Mouse (Mus musculus): ENCODE data around the gene Cngb1. TPM values are rescaled to one million over a fixed set of nuclear protein-coding genes. Genes with fewer than 3 reads are reported as not detected.
A peak's percentile ranks its signal among the peaks of the same experiment; 100 is the strongest.

Gene Cngb1
- polyA plus RNA-seq, 1 experiment from 2014 or later = 0.25 TPM

DNA sequence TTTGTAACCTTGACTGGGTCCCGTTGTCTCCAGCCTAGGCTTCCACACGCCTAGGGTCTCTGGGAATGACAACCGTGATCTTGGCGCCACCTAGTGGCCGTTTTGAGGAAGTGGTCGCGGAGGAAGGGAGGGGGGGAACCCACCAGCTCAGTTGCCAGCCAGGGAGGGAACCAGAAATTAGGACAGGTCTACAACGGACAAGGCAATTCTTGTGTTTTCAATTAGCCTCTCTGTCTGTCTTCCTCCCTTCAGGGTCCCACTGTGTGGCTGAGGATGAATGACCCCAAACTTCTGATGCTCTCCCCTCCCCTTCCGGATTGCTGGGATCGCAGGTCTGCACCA lies 102.4 kb downstream of the Cngb1 start:
- H3K4me3 ChIP-seq = no peak overlapping the region
- ATAC-seq (ENCODE audit: borderline replicate concordance, extremely low read depth, low FRiP score, low TSS enrichment) = peak; percentile 62; the same call in 1 of the 2 replicates
- H3K4me1 ChIP-seq = no peaks in the 10 kb centered on the region
- H3K36me3 ChIP-seq = no peaks in the 10 kb centered on the region
- H3K9ac ChIP-seq = no peak overlapping the region
- no peaks in the 10 kb centered on the region for H3K9me3 ChIP-seq
- no peak overlapping the region for H3K4me2 ChIP-seq
- WGBS = 19% methylated on average over 10 of the region's 10 CpGs
- no peaks in the 10 kb centered on the region for H3K27me3 ChIP-seq
- H3K27ac ChIP-seq = no peak overlapping the region

DNA sequence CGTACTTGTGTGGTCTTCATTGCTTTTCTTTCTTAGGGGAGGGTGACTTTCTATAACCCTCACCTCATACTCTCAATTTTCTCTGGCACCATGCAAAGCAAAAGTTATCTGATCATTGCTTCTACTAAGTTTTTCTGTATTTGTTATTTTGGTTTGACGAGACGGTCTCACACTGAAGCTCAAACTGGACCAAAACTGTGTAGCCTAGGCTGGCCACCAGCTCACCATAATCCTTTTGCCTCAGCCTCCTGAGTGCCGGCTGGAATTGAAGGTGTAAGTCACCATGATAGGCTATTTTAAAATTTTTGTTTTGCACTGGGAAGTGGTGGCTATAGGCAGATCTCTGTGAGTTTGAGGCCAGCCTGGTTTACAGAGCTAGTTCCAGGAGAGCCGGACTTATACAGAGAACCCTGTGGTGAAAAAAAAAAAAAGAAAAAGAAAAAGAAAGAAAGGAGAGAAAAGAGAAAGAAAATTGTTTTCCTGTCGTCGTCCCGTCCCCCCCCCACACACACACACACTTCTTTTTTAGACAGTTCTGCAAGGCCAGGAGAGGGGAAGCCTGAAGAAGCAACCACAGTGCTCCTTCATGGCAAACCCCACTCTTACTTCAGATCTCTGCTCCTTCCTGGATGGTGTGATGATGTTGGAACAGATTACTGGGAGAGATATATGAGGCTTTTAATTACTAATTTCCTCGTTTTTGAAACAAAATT lies 102.9 kb downstream of the Cngb1 start:
- Histone ChIP-seq H3K36me3 (no peaks in the 10 kb centered on the region), H3K4me3 (no peak overlapping the region), H3K27me3 (no peaks in the 10 kb centered on the region), H3K4me1 (no peaks in the 10 kb centered on the region), H3K27ac (no peak overlapping the region), H3K9me3 (no peaks in the 10 kb centered on the region), H3K9ac (no peak overlapping the region), H3K4me2 (no peak overlapping the region)
- 47% methylated on average over 9 of the region's 9 CpGs for WGBS
- ATAC-seq (ENCODE audit: borderline replicate concordance, extremely low read depth, low FRiP score, low TSS enrichment) = no peak

DNA sequence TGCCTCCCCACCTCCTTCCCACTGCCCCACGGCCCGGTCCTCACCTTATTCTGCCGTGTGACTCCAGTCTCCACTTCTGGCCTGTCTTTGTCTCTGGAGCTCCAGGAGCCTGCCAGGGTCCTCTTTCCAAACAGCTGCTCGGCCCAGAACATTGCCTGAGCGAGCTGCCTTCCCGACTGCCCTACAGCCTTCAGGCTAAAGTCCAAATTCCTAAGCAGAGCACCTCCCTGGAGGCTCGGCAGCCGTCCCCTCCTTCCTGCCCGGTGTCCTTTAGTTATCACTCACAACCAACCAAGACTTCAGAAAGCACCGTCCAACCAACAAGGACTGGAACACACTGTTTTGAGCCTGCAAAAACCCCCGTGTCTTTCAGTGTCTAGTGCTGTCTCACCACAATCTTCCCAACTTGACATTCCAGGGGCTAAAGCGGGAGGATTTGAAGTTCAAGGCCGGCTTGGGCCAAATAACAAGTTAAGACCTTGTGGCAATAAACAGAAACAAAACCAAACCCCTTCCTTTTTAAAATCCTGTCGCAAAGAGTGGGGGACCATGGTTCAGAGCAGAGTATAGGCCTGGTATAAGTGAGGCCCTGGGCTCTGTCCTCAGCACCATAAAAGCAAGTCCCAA lies 103.6 kb downstream of the Cngb1 start, which contains the start of gene Kifc3:
Gene Kifc3 (minus strand): TSS at position 164 of the 627 bp plus-strand sequence.
- H3K27ac ChIP-seq = no peak within 1 kb of the TSS
- H3K27me3 ChIP-seq = no peaks in the 10 kb centered on the region
- no peak within 1 kb of the TSS for H3K4me3 ChIP-seq
- no peak within 1 kb of the TSS for H3K9ac ChIP-seq
- no peak for ATAC-seq (ENCODE audit: borderline replicate concordance, extremely low read depth, low FRiP score, low TSS enrichment)
- WGBS = 45% methylated on average over 14 of the region's 14 CpGs
- H3K4me1 ChIP-seq = no peaks in the 10 kb centered on the region
- no peaks in the 10 kb centered on the region for H3K36me3 ChIP-seq
- no peak within 1 kb of the TSS for H3K4me2 ChIP-seq
- no peaks in the 10 kb centered on the region for H3K9me3 ChIP-seq

DNA sequence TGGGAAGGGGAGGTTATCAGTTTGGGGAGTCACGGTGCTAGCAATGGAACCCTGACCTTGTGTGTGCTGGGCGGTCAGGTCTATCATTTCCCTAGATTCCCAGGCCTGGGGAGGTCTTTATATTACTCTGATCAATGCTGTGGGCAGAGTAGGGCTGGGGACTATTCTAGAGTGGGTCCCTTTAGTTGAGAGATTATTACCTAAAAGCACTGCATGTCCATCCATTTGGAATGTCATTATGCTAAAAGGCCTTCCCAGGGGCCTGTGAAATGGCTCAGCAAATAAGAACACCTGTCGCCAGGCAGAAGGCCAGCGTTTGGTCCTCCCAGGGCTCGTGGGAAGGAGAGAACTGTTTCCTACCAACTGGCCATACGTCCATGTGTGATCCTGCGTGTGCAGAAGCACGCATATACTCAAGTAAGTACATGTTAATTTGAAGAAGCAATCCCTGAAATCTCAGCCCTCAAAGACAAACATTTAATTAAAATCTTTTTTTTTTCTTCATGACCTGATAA lies 104.3 kb downstream of the Cngb1 start:
- no peaks in the 10 kb centered on the region for H3K27me3 ChIP-seq
- no peaks in the 10 kb centered on the region for H3K9me3 ChIP-seq
- no peak overlapping the region for H3K27ac ChIP-seq
- H3K9ac ChIP-seq = no peak overlapping the region
- no peak overlapping the region for H3K4me2 ChIP-seq
- 71% methylated on average over 8 of the region's 8 CpGs for WGBS
- H3K36me3 ChIP-seq = no peaks in the 10 kb centered on the region
- ATAC-seq (ENCODE audit: borderline replicate concordance, extremely low read depth, low FRiP score, low TSS enrichment) = no peak
- no peak overlapping the region for H3K4me3 ChIP-seq
- no peaks in the 10 kb centered on the region for H3K4me1 ChIP-seq

DNA sequence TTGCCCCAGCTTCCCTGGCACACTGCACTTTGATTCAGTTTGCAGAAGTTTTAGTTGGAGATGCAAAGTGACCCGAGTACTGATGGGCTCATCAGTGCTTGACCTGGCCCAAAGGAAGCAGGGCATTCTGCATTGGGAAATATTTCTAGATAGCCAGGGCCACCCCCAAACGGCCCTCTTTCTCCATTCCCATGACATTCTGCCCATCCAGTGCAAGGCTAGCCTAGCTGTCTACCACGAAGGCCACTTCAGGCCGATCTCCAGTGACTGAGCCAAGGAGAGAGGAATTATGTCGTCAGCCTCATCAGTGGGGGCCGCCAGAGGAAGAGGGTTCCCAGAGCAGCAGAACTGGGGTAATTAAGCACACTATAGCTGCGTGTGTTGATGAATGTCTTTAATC lies 104.9 kb downstream of the Cngb1 start:
- Histone ChIP-seq H3K9me3 (no peaks in the 10 kb centered on the region), H3K9ac (no peak overlapping the region), H3K4me3 (no peak overlapping the region), H3K27me3 (no peaks in the 10 kb centered on the region), H3K27ac (no peak overlapping the region), H3K36me3 (no peaks in the 10 kb centered on the region), H3K4me1 (no peaks in the 10 kb centered on the region), H3K4me2 (no peak overlapping the region)
- no peak for ATAC-seq (ENCODE audit: borderline replicate concordance, extremely low read depth, low FRiP score, low TSS enrichment)
- WGBS = 63% methylated on average over 7 of the region's 7 CpGs

DNA sequence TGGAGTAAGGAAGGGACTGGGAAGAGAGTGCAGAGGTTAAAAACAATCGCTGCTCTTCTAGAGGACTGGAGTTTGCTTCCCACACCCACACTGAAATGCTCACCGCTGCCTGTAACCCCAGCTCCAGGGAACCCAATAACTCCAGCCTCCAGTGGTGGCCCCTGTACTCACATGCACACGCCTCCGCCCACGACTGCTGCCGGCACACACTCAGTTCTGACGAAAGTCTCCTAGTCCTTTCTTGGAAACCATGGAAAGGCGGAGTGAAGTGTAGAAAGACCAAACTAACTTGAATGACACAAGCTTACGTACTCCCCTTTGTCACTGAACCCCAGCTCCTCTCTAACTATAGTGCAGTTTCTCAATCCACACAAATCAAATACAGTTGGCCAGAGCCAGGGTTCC lies 106.4 kb downstream of the Cngb1 start:
- H3K4me2 ChIP-seq = no peak overlapping the region
- no peak overlapping the region for H3K9ac ChIP-seq
- H3K36me3 ChIP-seq = no peaks in the 10 kb centered on the region
- H3K4me3 ChIP-seq = no peak overlapping the region
- no peaks in the 10 kb centered on the region for H3K27me3 ChIP-seq
- H3K9me3 ChIP-seq = no peaks in the 10 kb centered on the region
- H3K27ac ChIP-seq = no peak overlapping the region
- 71% methylated on average over 9 of the region's 9 CpGs for WGBS
- H3K4me1 ChIP-seq = no peaks in the 10 kb centered on the region
- ATAC-seq (ENCODE audit: borderline replicate concordance, extremely low read depth, low FRiP score, low TSS enrichment) = no peak

DNA sequence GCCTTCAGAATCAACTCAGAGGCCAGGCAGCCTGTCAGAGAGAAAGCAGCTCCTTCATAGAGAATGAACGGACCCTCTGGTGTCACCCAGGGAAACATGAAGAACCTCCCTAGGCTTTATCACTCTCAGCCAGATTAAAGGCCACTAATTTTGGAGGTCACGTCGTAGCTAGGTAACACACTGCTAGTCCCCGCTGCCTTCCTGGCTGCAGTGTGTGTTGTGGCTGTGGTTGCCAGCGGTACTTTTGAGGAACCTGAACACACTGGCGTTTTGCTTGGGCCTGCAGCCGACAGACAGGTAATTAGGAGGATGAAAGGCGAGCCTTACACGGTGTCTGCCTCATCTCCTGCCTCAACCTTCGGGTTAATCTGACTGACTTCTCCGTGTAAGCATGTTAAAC lies 110.7 kb downstream of the Cngb1 start:
- Histone ChIP-seq H3K36me3 (no peaks in the 10 kb centered on the region), H3K27me3 (no peaks in the 10 kb centered on the region), H3K27ac (no peak overlapping the region), H3K9ac (no peak overlapping the region), H3K4me3 (no peak overlapping the region), H3K4me1 (no peaks in the 10 kb centered on the region), H3K9me3 (no peaks in the 10 kb centered on the region), H3K4me2 (no peak overlapping the region)
- WGBS = 62% methylated on average over 11 of the region's 11 CpGs
- ATAC-seq (ENCODE audit: borderline replicate concordance, extremely low read depth, low FRiP score, low TSS enrichment) = no peak

DNA sequence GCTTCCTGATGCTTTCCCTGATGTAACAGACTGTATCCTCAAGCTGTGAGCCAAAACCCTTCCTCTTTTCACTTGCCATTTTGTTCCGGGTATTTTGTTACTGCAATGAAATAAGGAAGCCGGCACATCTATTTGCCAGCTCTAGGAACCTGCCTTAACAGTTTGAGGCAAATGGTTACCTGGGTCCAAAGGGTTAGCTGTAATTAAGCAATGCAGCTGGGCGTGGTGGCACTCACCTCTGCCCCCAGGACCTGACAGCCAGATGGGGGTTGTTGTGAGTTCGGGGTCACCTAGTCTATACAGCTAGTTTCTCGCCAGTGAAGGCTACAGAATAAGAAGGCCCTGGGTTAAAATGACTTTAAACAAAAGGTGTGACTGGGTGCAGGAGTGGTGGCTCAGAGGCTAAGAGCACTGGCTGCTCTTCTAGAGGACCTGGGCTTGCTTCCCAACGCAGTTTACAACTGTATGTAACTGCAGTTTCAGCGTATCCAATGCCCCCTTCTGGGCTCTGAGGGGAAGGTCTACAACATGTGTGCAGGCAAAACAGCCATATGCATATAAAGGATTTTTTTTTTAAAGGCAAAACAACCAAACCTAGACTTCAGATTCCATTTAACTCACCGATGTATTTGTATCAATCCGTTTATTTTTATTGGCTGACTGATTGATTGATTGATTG lies 114.7 kb downstream of the Cngb1 start:
- Histone ChIP-seq H3K4me1 (no peaks in the 10 kb centered on the region), H3K27me3 (no peaks in the 10 kb centered on the region), H3K4me2 (no peak overlapping the region), H3K9me3 (no peaks in the 10 kb centered on the region), H3K9ac (no peak overlapping the region), H3K4me3 (no peak overlapping the region), H3K36me3 (no peaks in the 10 kb centered on the region), H3K27ac (no peak overlapping the region)
- ATAC-seq (ENCODE audit: borderline replicate concordance, extremely low read depth, low FRiP score, low TSS enrichment) = no peak
- WGBS = 76% methylated on average over 9 of the region's 9 CpGs

Other genes starting within 250 kb of the Cngb1 start
- 19.4 and 22.6 TPM in 2 replicates for gene Katnb1, start 225.4 kb downstream of the Cngb1 start, polyA plus RNA-seq (2015; fragmentation: Nextera tagmentation; extraction: Ambion mirVana)
- 22.7 and 27.0 TPM in 2 replicates for gene Kifc3, start 103.8 kb downstream of the Cngb1 start, polyA plus RNA-seq (2015; fragmentation: Nextera tagmentation; extraction: Ambion mirVana)
- 0.63 and 0.64 TPM in 2 replicates for gene Tepp, start 4.0 kb upstream of the Cngb1 start, polyA plus RNA-seq (2015; fragmentation: Nextera tagmentation; extraction: Ambion mirVana)
- gene Zfp319, start 25.4 kb upstream of the Cngb1 start, polyA plus RNA-seq (2015; fragmentation: Nextera tagmentation; extraction: Ambion mirVana) = 8.2 and 9.4 TPM in 2 replicates
- 39.6 and 40.4 TPM in 2 replicates for gene Usb1, start 25.7 kb upstream of the Cngb1 start, polyA plus RNA-seq (2015; fragmentation: Nextera tagmentation; extraction: Ambion mirVana)
- gene Mmp15, start 45.7 kb upstream of the Cngb1 start, polyA plus RNA-seq (2015; fragmentation: Nextera tagmentation; extraction: Ambion mirVana) = 18.1 and 20.4 TPM in 2 replicates
- gene Cfap20, start 128.3 kb upstream of the Cngb1 start, polyA plus RNA-seq (2015; fragmentation: Nextera tagmentation; extraction: Ambion mirVana) = 143 and 150 TPM in 2 replicates
- gene Csnk2a2, start 183.5 kb upstream of the Cngb1 start, polyA plus RNA-seq (2015; fragmentation: Nextera tagmentation; extraction: Ambion mirVana) = 9.6 and 11.3 TPM in 2 replicates
- gene Ccdc113, start 227.5 kb upstream of the Cngb1 start, polyA plus RNA-seq (2015; fragmentation: Nextera tagmentation; extraction: Ambion mirVana) = 2.7 and 3.0 TPM in 2 replicates

Data from lung, embryonic 15.5 days (tissue).